9 mouse cellular contexts compared by ENCODE assay signal in genomic region chr1:144330365-144331050, GRCm38 (mm10).
DNase-seq lines count a peak whose midpoint lies in the region; ATAC-seq and TF ChIP-seq lines count a peak whose summit lies in the region.
"Had no signal": no experiment of that assay in that cellular context is flagged by ENCODE, and none has a peak within 500 bp of the region (broad histone marks: within the 10 kb centered on the region; RNA-seq: fewer than 3 reads in every experiment).

No protein-coding gene starts in this region.

- H3K4me2 ChIP-seq in stomach, embryonic 14.5 days (replicated peaks; ENCODE audit: low read depth, low read length), result no peak overlapping the region

- no peaks in the 10 kb centered on the region for H3K27me3 ChIP-seq in G1E (ENCODE audit: insufficient read depth, low read length)
- no peaks in the 10 kb centered on the region for H3K27me3 ChIP-seq in stomach, embryonic 14.5 days (ENCODE audit: control insufficient read depth, insufficient read depth, low read length)

- H3K4me1 ChIP-seq in G1E (ENCODE audit: insufficient read depth, low read depth, low read length), result no peaks in the 10 kb centered on the region
- H3K4me1 ChIP-seq in stomach, embryonic 14.5 days (ENCODE audit: control insufficient read depth, insufficient read depth, low read length), result no peaks in the 10 kb centered on the region

- no peak overlapping the region for H3K9ac ChIP-seq in stomach, embryonic 14.5 days (replicated peaks; ENCODE audit: low read depth, low read length)

- H3K9me3 ChIP-seq in G1E (replicated peaks), result no peaks in the 10 kb centered on the region
- H3K9me3 ChIP-seq in stomach, embryonic 14.5 days (ENCODE audit: control insufficient read depth, low read depth, low read length), result no peaks in the 10 kb centered on the region

- peak overlapping the region; percentile 27; the same call in 1 of the 2 replicates for H3K27ac ChIP-seq in stomach, embryonic 14.5 days (ENCODE audit: low read length)
- H3K27ac ChIP-seq: hindbrain, postnatal 0 days had no signal

- no peak for TF ChIP-seq CTCF in G1E (IDR thresholded peaks at IDR 0.05; ENCODE audit: low read depth, low read length)

- H3K4me3 ChIP-seq in G1E (ENCODE audit: low read depth, low read length), result no peak overlapping the region
- H3K4me3 ChIP-seq in stomach, embryonic 14.5 days (ENCODE audit: low read depth, low read length), result no peak overlapping the region

- peak; percentile 30; the same call in 1 of the 2 replicates for ATAC-seq in G1E (ENCODE audit: extremely low read depth, insufficient number of reproducible peaks, low FRiP score, poor library complexity, severe bottlenecking)
- peak; percentile 61; the same call in 1 of the 2 replicates for ATAC-seq in stomach, embryonic 14.5 days (ENCODE audit: insufficient number of reproducible peaks, insufficient read depth, low FRiP score, low read depth)
- ATAC-seq: hindbrain, postnatal 0 days had no signal

- no peaks in the 10 kb centered on the region for H3K36me3 ChIP-seq in G1E (replicated peaks)
- H3K36me3 ChIP-seq in stomach, embryonic 14.5 days (ENCODE audit: control insufficient read depth, insufficient read depth, low read length), result no peaks in the 10 kb centered on the region

- 27% methylated on average over 8 of the region's 8 CpGs for WGBS in stomach, embryonic 14.5 days

- DNase-seq in CD4-positive, CD25-positive, alpha-beta regulatory T cell, adult 2 months (ENCODE audit: low read depth, low spot score), result peak; percentile 88
- no peak for DNase-seq in G1E (ENCODE audit: low spot score)
- peak; percentile 33 for DNase-seq in lung, postnatal 10 days
- DNase-seq in urinary bladder, adult 18-20 months (ENCODE audit: low spot score in 2 of 2), result no peak
- DNase-seq in right cerebral cortex, adult 18-20 months, result no peak
- no peak for DNase-seq in right cerebral cortex, postnatal 4 days
- DNase-seq: layer of hippocampus, postnatal 36 days had no signal

Comparison
In these comparisons a context has a peak if more than half of its experiments do, and no peak if none do; other contexts are left out.
1. DNase-seq: peak in CD4-positive, CD25-positive, alpha-beta regulatory T cell, adult 2 months (single experiment) and lung, postnatal 10 days (single experiment); none in G1E (single experiment), urinary bladder, adult 18-20 months (0 of 2), right cerebral cortex, adult 18-20 months (single experiment) and right cerebral cortex, postnatal 4 days (single experiment).